Mouse (Mus musculus) neural tube, embryonic 12.5 days (tissue): ENCODE results near the gene Comt. TPM values are rescaled to one million over a fixed set of nuclear protein-coding genes. Genes with fewer than 3 reads are reported as not detected.

Experiments
- ATAC-seq: fragments of 200-750 bp; cut with Nextera tagmentation; 2 replicates; pipeline ENCODE4 v1.8.0; 2017; ENCODE audit warnings: low read depth, mild to moderate bottlenecking, moderate TSS enrichment, moderate library complexity; ENCODE audit not compliant: low FRiP score
- H3K27ac ChIP-seq: fragments of 300-500 bp; sonication (generic); 2 replicates; pipeline ENCODE4 v1.5.1; 2016
- H3K27me3 ChIP-seq: fragments of 300-500 bp; sonication (generic); replicated peaks from 2 replicates; pipeline ENCODE4 v1.6.1; 2016; ENCODE audit warnings: mild to moderate bottlenecking
- H3K36me3 ChIP-seq: fragments of 300-500 bp; sonication (generic); 2 replicates; pipeline ENCODE4 v1.6.1; 2016; ENCODE audit warnings: mild to moderate bottlenecking
- H3K4me1 ChIP-seq: fragments of 300-500 bp; sonication (generic); 2 replicates; pipeline ENCODE4 v1.6.1; 2016
- H3K4me2 ChIP-seq: fragments of 300-500 bp; sonication (generic); replicated peaks from 2 replicates; pipeline ENCODE4 v1.6.1; 2016; ENCODE audit warnings: mild to moderate bottlenecking
- H3K4me3 ChIP-seq: fragments of 300-500 bp; sonication (generic); 2 replicates; pipeline ENCODE4 v1.5.1; 2016
- H3K9ac ChIP-seq: fragments of 300-500 bp; sonication (generic); 2 replicates; pipeline ENCODE4 v1.6.1; 2016; ENCODE audit warnings: mild to moderate bottlenecking
- H3K9me3 ChIP-seq: fragments of 300-500 bp; sonication (generic); 2 replicates; pipeline ENCODE4 v1.6.1; 2016; ENCODE audit warnings: mild to moderate bottlenecking
- WGBS: fragments of 180-500 bp; shearing (Covaris S2); methylation state at CpG from one replicate; pipeline ENCODE4 v1.1.7; 2016; 5-methylcytosine and 5-hydroxymethylcytosine counted together
- polyA plus RNA-seq: library from polyadenylated mRNA; unstranded; fragments of >200 nt; fragmentation: Nextera tagmentation; extraction: Ambion mirVana; gene quantifications from 2 replicates; pipeline ENCODE4 v1.2.1, GENCODE M21; 2016

Comt gene
- polyA plus RNA-seq, 1 experiment from 2014 or later: 68.6 TPM

DNA sequence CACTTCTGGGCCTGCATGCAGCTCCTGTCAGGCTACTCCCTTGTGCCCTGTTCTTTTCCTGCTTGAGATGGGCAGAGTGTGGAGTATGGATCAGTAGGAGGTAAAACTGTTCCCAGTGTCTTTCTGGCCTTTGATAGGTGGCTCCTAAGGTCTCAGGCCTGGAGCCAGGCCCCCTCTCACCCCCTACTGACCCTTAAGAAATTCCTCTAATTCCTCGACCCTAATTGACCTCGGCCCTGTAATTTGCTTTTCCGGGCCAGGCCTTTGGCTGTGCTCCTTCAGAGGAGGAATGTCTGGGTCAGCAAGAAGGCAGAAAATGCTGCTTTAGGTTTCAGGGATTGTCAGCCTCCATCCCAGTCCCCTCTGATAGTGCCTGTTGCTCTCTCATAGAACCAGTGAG, 42.9 kb downstream of the Comt start:
- Histone ChIP-seq H3K27me3 (no peaks in the 10 kb centered on the region), H3K9ac (no peak overlapping the region), H3K27ac (peak overlapping the region; percentile 12; the same call in 1 of the 2 replicates), H3K4me2 (no peak overlapping the region), H3K36me3 (no peaks in the 10 kb centered on the region), H3K4me1 (peaks cover 80% of the 10 kb centered on the region), H3K4me3 (no peak overlapping the region), H3K9me3 (no peaks in the 10 kb centered on the region)
- no peak for ATAC-seq
- WGBS: 10% methylated on average over 3 of the region's 3 CpGs

- 82% methylated on average over 9 of the region's 9 CpGs for WGBS
- Histone ChIP-seq H3K36me3 (no peaks in the 10 kb centered on the region), H3K4me1 (peaks cover 80% of the 10 kb centered on the region), H3K9ac (no peak overlapping the region), H3K4me3 (no peak overlapping the region), H3K9me3 (no peaks in the 10 kb centered on the region), H3K4me2 (no peak overlapping the region), H3K27ac (no peak overlapping the region), H3K27me3 (no peaks in the 10 kb centered on the region)
- no peak for ATAC-seq
Measured at GRCm38 (mm10) chr16:18383045-18383726, 43.5 kb downstream of the Comt start.

DNA sequence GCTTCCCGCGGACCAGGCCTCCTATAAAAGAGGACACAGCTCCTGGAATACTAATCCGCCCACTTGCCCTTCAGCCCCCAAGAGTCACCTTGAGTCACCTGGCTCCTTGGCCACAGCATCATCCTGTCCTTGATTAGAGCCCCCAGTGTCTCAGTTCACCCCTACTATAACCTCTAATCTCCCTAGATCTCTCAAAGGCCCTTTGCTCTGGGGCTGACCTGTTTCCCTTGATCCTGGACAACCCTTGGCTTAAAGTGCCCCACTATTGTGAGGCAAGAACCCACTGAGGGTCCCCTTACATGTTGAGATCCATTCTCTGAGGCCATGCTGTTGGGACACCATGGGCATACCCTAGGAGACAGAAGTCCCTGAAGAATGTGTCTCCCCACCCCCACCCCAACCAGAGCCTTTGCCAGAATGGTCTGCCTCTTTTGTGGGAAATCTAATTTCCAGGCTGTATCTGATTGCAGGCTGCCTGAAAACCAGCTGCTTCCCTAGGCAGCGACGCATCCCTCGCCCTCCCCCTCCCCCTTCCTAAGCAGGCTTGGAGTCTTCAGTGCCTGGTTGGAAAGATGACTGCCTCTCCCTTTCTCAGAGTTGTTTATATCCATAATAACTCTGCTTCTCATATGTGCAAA, 44.9 kb downstream of the Comt start:
- H3K4me2 ChIP-seq: no peak overlapping the region
- 43% methylated on average over 6 of the region's 6 CpGs for whole genome bisulfite sequencing

DNA sequence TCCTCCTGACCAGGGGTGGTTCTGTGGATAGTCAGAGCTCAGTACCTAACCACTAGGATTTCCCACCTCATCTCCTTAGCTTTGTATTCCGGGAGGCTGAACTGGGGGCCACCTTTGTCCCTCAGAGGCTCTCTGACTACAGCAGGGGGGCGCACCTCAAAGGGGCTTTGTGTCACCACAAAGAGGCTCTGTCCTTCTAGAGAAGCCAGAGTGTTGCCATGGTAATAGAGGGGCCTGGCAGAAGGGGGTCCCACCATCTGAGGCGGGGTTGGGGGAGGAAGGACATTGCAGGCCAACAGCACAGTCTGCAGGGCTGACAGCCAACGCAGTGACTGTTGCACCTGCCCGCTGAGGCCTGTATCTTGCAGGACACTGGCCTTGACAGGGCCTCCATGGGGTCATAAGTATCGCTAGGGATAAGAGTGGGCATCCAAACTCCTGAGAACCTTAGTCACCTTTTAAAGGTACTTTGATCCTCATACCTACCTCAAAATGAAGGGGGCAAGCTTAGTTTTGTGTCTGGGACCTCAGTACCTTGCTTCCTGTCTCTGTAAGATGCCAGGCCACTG, 46.1 kb downstream of the Comt start:
- Histone ChIP-seq H3K4me3 (no peak overlapping the region), H3K27me3 (no peaks in the 10 kb centered on the region), H3K27ac (peak overlapping the region; percentile 88), H3K36me3 (no peaks in the 10 kb centered on the region), H3K4me2 (0 out of 2 replicates have a peak overlapping the region, but pooled peaks have one; percentile 14), H3K9me3 (no peaks in the 10 kb centered on the region), H3K4me1 (peaks cover 79% of the 10 kb centered on the region), H3K9ac (0 out of 2 replicates have a peak overlapping the region, but pooled peaks have one; percentile 13)
- peak; percentile 91 for ATAC-seq
- 9% methylated on average over 6 of the region's 6 CpGs for WGBS

More for the DNA sequence above, 44.9 kb downstream of the Comt start:
- no peaks in the 10 kb centered on the region for H3K36me3 ChIP-seq
- no peaks in the 10 kb centered on the region for H3K27me3 ChIP-seq
- no peak overlapping the region for H3K4me3 ChIP-seq
- H3K4me1 ChIP-seq: peaks cover 78% of the 10 kb centered on the region
- 0 out of 2 replicates have a peak overlapping the region, but pooled peaks have one; percentile 13 for H3K9ac ChIP-seq
- no peaks in the 10 kb centered on the region for H3K9me3 ChIP-seq
- H3K27ac ChIP-seq: peak overlapping the region; percentile 88
- ATAC-seq: peak; percentile 54

GRCm38 (mm10) chr16:18379338-18380001, 47.2 kb downstream of the Comt start:
- no peak for ATAC-seq
- 71% methylated on average over 8 of the region's 8 CpGs for WGBS

DNA sequence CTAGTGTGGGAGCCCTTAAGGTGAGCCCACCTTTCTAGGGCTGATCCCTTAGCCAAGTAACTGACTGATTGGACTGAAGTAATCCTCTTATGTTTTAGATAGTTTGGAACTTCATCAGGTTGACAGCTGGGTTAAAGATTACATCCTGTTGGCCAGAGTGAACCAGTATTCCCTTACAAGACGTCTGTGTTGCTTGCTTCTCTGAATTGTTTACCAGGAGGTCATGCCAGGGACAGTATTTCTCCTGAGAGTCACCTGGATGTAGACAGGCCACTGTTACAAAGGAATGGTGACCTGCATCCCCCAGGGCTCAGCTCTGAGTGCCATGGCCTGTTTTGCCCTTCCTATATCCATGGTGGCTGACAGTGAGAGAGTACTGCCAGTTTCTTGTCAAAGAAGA, 48.2 kb downstream of the Comt start:
- Histone ChIP-seq H3K4me1 (peaks cover 65% of the 10 kb centered on the region), H3K9ac (no peak overlapping the region), H3K4me3 (no peak overlapping the region), H3K36me3 (no peaks in the 10 kb centered on the region), H3K4me2 (no peak overlapping the region), H3K9me3 (no peaks in the 10 kb centered on the region), H3K27ac (no peak overlapping the region), H3K27me3 (no peaks in the 10 kb centered on the region)
- no peak for ATAC-seq
- WGBS: 41% methylated on average over 1 of the region's 1 CpGs

More at GRCm38 (mm10) chr16:18379338-18380001, 47.2 kb downstream of the Comt start:
- Histone ChIP-seq H3K27me3 (no peaks in the 10 kb centered on the region), H3K4me2 (0 out of 2 replicates have a peak overlapping the region, but pooled peaks have one; percentile 1), H3K4me3 (no peak overlapping the region), H3K36me3 (no peaks in the 10 kb centered on the region), H3K4me1 (peaks cover 74% of the 10 kb centered on the region), H3K9ac (no peak overlapping the region), H3K9me3 (no peaks in the 10 kb centered on the region), H3K27ac (peak overlapping the region; percentile 88; the same call in 1 of the 2 replicates)

DNA sequence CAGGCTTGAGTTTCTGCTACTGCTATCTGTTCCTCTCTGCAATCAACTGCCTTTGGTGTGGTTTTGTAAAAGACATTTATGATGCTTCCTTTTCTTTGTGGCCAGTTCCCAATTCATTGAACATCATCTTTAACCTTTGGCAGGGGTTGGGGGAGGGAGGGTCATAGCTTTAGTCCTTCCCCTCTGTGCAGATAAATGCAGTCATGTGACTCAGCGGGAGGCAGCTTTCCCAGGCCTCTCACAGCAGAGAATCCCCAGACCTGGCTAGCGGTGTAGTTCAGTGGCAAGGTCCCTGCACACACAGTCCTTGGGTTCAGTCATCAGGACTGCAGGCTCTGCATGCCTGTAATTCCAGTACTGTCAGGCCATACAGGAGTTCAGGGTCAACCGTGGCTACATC, 49.4 kb downstream of the Comt start:
- Histone ChIP-seq H3K4me1 (peaks cover 52% of the 10 kb centered on the region), H3K27me3 (no peaks in the 10 kb centered on the region), H3K27ac (no peak overlapping the region), H3K36me3 (no peaks in the 10 kb centered on the region), H3K9me3 (no peaks in the 10 kb centered on the region), H3K9ac (no peak overlapping the region), H3K4me2 (no peak overlapping the region), H3K4me3 (no peak overlapping the region)
- 19% methylated on average over 3 of the region's 3 CpGs for WGBS
- ATAC-seq: no peak

DNA sequence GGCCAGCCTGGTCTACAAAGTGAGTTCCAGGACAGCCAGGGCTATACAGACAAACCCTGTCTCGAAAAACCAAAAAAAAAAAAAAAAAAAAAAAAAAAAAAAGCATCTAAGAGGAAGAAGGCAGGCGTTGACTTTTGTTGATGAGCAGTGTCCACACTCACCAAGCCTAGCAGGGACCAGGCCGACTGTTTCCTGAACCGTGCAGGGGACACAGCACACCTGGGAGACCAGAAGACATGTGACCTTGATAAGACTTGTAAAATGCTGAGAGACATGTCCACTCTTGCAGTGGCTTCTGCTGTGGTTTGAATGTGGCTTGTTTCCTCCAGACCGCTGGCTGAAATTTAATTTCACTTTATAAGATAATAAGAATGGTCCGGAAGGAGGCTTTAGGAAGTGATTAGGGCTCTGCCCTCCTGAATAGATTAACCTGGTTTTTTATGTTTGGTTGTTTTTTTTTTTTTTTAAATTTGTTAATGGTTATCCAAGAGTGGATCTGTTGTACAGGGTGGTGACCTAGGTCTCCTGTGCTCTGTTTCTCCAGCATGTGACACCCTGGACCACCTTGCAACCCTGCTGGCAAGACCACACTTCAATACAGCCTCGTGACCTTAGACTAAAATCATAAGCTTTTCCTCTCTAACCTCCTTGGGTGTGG, 50.2 kb downstream of the Comt start:
- Histone ChIP-seq H3K9me3 (no peaks in the 10 kb centered on the region), H3K9ac (no peak overlapping the region), H3K27ac (no peak overlapping the region), H3K4me1 (peaks cover 44% of the 10 kb centered on the region), H3K4me2 (no peak overlapping the region), H3K36me3 (no peaks in the 10 kb centered on the region), H3K27me3 (no peaks in the 10 kb centered on the region), H3K4me3 (no peak overlapping the region)
- 80% methylated on average over 7 of the region's 7 CpGs for WGBS
- ATAC-seq: no peak

- Histone ChIP-seq H3K36me3 (no peaks in the 10 kb centered on the region), H3K4me1 (peaks cover 17% of the 10 kb centered on the region), H3K27me3 (no peaks in the 10 kb centered on the region), H3K9ac (no peak overlapping the region), H3K4me2 (no peak overlapping the region), H3K9me3 (no peaks in the 10 kb centered on the region), H3K4me3 (no peak overlapping the region), H3K27ac (no peak overlapping the region)
- no peak for ATAC-seq
- WGBS: 92% methylated on average over 4 of the region's 4 CpGs
Measured at GRCm38 (mm10) chr16:18373632-18374031, 53.0 kb downstream of the Comt start.

DNA sequence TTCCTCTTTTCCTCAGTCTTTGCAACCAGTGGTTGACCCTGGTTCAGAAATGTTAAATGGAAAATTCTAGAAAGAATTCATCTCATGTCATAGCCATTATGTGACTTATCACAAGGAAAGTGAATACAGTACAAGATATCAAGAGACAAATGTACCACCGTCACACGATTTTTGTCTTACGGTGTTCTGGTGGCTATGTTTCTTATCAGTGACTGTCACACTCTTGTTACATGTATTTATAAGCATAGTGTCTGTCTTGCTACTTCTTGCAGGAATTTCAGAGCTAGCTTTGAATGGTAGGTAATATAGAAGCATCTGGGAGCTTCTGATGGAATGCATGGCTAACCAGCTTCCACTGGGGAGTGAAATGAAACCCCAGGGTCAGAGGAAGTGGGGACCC, 56.5 kb downstream of the Comt start:
- Histone ChIP-seq H3K4me2 (no peak overlapping the region), H3K36me3 (no peaks in the 10 kb centered on the region), H3K27ac (no peak overlapping the region), H3K9me3 (no peaks in the 10 kb centered on the region), H3K9ac (no peak overlapping the region), H3K4me3 (no peak overlapping the region), H3K4me1 (no peaks in the 10 kb centered on the region), H3K27me3 (no peaks in the 10 kb centered on the region)
- WGBS: 97% methylated on average over 3 of the region's 3 CpGs
- no peak for ATAC-seq

- Histone ChIP-seq H3K9ac (no peak overlapping the region), H3K4me2 (no peak overlapping the region), H3K27ac (no peak overlapping the region), H3K9me3 (no peaks in the 10 kb centered on the region), H3K36me3 (peaks cover 14% of the 10 kb centered on the region), H3K4me3 (no peak overlapping the region), H3K27me3 (no peaks in the 10 kb centered on the region), H3K4me1 (no peaks in the 10 kb centered on the region)
- 93% methylated on average over 4 of the region's 4 CpGs for WGBS
- no peak for ATAC-seq
Measured at GRCm38 (mm10) chr16:18366849-18367248, 59.8 kb downstream of the Comt start.

DNA sequence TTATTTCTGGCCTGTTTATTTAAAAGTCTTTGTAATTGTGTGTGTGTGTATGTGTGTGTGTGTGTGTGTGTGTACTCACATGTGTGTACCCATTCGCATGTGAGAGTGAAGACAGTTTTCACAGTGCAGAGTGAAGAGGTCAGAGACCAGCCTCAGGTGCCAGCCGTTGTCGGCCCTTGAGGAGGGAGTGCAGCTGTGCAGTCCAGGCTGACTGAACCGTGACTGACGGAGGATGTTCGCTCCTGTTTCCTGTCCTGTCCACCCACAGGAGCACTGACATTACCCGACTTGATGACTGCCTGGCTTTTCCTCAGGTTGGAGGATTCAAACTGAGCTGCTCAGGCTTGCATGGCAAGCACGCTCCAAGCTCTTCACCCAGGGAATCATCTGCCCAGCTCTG, 63.7 kb downstream of the Comt start:
- Histone ChIP-seq H3K4me2 (no peak overlapping the region), H3K36me3 (peaks cover 14% of the 10 kb centered on the region), H3K4me1 (no peaks in the 10 kb centered on the region), H3K9me3 (no peaks in the 10 kb centered on the region), H3K9ac (no peak overlapping the region), H3K27ac (no peak overlapping the region), H3K27me3 (no peaks in the 10 kb centered on the region), H3K4me3 (no peak overlapping the region)
- WGBS: 82% methylated on average over 8 of the region's 8 CpGs
- ATAC-seq: no peak
